Mouse (Mus musculus): ENCODE results near the gene B2m.
"Not testable (repeated sequence)": the region's sequence is repeated elsewhere in the genome, so short reads cannot be mapped to it uniquely, and the experiment has no call there.

The B2m gene

DNA sequence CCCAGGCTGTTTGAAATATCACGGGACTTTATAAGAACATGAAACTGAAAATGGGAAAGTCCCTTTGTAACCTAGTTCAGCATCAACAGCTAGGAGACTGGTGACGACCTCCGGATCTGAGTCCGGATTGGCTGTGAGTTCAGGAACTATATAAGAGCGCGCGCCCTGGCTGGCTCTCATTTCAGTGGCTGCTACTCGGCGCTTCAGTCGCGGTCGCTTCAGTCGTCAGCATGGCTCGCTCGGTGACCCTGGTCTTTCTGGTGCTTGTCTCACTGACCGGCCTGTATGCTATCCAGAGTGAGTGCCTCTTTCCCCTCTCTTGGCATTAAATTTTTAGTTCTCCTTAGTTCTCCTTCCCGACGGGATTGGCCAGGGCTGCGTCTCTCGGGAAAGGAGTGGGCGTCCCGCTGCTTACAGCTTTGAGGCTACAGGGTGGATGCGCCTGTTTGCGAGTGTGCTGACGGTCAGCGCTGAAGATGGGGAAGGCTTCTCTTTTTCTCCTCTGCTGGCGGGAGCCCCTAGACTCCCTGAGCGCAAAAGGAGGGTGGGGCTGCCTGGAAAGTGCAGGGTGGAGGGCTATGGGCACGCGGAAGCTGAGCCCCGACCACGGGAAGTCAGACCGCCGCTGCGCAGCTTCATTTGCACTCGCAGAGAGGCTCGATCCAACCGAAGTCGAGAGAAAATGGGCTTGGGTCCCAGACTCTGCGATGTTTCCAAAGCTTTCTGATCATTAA, at the start of gene B2m:
TSS of gene B2m (plus strand) at position 179 of the 734 bp plus-strand sequence.
- DNase-seq (ENCODE audit: low read depth): peak; percentile 97

DNA sequence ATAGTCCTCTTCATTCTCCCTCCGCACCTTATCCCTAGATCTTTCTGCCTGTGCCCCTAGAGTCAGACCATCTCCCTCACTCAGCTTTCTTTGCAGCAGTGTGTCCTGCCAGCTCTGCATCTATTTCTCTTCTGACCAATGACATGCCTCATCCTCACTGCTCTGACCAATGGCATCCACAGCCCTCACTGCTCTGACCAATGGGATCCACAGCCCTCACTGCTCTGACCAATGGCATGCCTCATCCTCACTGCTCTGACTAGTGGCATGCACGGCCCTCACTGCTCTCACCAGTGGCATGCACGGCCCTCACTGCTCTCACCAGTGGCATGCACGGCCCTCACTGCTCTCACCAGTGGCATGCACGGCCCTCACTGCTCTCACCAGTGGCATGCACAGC, 49.8 kb upstream of the B2m start:
- not testable (repeated sequence) for DNase-seq (ENCODE audit: low read depth)

DNA sequence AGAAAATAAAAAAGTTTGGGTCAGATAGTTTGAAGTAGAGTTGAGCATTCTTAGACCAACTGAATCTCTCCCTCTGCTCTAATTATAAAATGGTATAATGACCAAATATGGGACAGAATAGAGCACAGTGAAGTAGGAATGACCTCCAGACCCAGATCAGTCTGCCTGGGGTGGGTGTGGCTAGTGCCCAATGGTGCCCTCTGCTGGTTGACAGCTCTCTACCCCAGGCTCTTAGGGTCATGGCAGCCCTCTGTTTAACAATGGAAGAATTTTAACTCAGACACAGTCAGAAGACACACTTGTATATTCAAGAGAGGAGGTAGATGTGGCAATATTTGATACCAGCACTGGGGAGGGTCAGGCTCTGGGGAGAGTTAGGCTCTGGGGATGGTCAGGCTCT, 45.4 kb upstream of the B2m start:
- peak; percentile 47 for DNase-seq (ENCODE audit: low read depth)

DNA sequence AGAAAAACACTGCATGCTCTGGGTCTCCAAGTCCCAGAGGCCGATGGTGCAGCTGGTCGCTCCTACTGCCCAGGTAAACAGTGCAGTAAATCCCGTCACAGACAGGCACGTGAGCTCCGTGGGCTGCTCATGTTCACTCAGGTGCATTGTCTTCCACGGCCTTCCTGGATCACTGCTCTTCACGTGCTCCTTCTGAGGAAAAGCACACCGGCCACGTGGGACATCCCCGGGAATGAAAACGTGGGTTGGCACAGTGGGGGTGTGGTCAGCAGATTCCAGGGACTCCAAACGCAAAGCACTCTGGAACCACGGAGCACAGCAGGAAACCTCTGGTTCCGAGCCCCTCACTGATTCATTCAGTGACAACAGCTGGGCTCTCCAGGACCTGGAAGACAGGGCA, 39.4 kb upstream of the B2m start:
- DNase-seq (ENCODE audit: low read depth): no peak

DNA sequence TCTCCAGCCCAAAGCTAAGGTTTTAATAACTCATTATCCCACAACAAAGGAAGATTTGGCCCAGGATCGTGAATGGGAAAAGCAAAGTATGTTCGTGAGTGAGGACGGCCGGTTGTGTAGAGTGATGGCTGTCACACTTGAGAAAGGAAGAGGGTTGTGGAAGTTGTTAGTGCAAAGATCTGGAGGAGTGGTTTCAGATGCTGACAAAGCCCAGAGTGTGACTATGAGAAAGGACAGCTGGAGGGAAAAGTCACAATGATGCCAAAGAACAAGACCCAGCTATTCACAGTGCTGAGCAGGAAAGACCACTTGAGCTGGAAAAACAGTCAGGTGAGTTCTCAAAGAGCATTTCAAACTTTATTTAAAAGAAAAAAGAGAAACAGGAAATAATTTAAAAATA, 37.8 kb upstream of the B2m start:
- DNase-seq (ENCODE audit: low read depth): no peak

DNA sequence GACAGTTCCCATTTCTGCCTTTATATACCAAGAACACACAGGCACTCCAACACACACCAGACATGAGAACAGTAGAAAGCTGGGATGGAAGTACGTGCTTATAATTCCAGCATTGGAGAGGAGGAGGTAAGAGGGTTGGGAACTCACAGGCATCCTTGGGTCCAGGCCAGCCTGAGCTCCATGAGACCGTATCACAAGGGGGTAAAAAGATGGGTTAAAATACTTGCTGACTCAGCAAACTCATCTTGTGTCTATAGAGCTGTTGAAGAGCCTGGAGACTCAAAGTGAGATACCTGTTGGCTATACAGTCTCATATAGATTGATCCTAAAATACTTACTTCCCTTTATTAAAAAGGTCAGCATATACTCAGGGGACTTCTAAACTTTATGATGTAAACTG, 30.6 kb upstream of the B2m start:
- peak; percentile 16 for DNase-seq (ENCODE audit: low read depth)

DNA sequence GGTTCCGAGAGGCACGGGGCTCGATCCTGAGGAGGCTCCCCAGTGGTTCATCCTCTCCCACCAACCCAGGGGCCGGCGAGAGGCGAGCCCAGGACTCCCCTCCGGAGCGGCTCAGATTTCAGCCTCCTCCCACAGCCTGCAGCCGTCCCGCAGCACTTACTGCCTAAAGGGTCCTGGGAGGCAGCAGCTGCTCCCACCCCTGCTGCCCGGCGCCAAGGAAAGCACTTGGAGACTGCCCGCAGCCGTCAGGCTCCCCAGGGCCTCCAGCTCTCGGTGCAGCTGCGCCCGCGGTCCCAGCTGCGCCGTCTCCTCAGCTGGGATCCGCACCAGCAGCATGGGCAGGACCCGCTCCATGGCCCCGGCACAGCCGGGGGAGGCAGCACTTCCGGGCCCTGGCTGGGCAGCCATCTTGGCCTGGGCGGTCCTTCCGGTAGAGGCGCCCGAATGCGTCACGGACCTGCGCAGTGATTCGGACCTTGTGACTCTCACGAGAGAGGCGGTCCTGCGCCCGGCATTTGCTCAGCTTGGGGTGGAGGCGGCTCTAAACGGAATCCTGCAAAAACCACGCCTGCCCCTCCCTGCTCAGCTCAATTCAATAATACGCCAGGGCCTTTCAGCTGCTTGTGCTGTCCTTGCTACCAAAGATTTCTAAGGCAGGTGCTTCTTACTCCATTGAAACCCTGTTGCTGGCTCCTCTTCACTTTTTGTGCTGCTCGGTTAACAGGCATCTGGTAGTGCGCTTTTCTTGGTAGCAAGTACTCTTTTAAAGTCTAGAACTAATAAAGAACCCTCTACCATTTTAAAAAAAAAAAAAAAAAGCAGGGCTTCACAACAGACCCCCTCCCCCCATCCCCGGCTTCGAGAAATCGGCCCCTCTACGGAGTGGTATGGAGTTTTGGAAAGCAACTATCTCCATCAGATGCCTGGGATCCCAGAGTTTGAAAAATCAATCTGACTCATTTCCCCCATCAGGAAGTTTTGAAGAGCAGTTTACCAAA, 29.2 kb upstream of the B2m start, which contains the start of gene Spg11:
TSS of gene Spg11 (minus strand) at position 426 of the 998 bp plus-strand sequence.
- peak; percentile 98 for DNase-seq (ENCODE audit: low read depth)

DNA sequence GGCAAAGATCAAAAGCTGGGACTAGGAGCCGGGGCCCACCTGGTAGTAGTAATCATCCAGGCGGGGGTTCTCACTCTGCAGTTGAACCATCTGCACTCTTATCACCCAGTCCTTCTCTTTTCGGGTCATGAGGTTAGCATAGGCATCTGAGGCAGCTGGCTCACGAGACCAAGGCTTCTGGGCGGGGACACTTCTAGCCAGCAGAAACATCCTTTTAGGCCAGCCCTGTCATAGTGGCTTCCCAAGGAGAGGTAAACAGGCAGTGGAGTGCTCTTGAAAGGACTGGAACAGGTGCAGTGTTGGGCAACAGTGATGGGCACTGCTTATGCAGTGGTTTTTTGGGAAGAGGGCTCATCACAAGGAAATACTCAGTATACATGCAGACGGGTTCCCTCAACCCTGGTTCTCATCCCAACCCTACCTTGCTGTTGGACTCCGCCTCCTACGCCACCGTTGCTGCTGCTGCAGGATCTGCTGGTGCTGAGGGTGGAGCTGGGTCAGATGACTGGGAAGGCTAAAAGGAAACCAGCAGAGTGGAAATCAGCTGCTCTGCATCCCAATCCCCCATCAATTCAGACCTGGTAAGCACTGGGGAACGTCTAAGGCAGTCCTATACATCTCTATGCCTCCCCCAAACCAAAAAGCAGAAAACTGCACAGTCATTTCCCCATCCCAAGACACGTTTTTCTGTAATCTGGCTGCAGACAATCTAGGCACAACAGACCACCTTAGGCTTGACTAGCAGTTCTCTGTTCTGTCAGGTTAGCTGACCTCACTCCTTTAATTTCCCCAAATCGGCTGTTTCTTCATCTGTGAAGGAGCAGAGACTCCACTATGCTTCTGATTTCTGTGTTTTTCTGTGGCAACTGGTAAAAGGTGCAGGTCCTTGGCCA, 21.6 kb upstream of the B2m start:
- no peak for DNase-seq (ENCODE audit: low read depth)

DNA sequence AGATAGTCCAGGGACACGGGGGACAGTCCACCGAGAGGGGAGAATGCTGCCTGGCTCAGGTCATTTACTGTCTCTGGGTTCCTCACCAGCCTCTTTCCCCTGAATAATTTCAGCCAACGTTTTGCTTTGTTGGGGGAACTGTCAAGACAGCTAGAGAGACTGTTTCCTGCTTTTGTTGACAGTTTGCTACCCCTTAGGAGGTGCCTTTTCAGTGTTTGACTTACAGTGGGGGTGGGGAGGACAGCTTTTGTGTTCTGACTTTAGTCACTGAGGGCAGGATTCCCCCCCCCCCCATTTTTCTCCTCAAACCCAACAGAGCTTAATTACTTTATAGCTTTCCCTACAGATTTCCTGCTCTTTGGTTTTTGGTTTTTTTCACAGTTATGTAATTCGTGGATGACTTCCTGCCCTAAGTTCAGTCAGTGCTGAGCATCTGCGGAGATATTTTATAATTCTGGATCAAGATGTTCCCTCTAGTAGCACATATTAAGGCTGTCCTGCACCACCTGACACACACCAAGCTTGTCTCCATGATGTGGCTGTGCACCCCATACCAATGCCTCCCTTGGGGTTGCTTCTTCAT, 20.6 kb upstream of the B2m start:
- no peak for DNase-seq (ENCODE audit: low read depth)

DNA sequence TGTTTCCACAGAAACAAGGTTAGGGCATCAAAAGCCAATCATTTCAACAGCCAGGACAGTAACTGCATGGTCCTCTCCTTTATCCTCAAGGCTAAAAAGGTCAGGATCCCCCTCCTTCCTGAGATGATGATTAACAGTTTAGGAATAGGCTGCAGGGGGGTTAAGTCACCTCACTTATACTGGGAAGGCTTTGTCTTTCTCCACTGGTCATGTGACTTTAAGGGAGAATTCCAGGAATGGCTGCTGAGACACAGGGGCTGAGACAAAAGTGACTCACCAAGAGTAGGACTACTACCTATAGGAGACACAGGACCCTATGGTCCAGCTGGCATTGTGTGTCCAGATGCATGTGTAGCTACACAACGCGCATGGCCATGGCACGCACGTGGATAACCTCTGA, 19.9 kb upstream of the B2m start:
- DNase-seq (ENCODE audit: low read depth): peak; percentile 55

DNA sequence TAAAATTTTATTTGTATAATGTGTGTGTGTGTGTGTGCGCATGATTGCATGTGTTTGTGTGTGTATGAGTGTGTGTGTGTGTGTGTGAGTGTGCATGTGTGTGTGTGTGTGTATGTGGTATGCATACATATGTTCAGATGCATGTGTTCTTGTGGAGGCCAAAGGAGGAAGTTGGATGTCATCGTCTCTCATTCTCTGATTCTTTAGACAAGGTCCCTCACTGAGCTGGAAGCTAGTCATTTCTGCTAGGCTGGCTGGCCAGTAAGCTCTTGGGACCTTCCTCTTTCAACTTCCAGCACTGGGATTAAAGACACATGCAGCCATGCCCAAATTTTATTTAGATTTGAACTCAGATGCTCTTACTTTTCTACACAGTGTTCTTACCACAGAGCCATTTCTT, 15.4 kb upstream of the B2m start:
- DNase-seq (ENCODE audit: low read depth): no peak

DNA sequence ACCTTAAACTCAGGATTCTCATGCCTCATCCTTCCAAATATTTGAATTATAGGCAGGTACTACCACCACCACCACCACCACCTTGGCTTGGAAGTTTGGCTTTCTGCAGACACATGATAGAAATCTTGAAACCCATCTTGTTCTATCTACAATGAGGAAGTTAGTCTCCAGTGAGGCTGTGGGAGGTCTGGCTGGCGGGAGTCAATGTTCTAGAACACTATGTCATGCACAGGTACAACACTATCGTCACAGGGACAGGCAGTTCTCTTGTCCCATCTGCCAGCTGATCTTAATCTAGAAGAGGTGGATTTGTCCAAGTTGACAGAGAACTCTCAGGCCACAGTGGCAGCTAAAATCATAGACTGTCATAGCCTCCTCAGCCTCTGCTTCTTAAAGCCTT, 14.9 kb upstream of the B2m start:
- no peak for DNase-seq (ENCODE audit: low read depth)

DNA sequence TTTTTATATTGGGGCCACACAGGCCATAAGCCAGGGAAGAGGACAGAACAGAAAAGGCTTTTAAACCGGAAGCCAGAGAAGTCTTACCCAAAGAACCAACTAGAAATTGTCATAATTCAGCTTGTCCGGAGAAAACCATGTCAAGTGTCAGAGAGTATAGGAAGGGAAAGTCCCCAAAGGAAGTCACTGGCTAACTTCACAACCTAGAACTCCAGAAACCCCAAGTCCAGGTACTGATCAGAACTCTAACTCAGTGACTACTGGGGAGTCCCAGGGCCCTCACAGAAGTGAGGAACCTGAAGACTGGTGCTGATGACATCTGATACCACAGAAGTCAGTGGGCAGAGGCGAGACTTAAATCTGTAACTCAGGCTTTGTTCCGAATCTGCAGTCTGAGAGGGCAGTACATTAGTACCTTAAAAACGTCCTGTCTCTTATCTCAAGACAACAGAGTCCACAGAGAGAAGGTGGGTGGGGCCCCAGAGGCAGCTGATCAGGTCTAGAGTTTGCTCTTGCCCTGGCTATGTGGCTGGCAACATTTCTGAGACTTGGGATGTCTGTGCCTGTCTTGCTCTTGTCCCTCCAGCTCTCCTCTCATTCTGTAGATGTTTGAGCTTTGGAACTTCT, 9.5 kb upstream of the B2m start:
- DNase-seq (ENCODE audit: low read depth): no peak

DNA sequence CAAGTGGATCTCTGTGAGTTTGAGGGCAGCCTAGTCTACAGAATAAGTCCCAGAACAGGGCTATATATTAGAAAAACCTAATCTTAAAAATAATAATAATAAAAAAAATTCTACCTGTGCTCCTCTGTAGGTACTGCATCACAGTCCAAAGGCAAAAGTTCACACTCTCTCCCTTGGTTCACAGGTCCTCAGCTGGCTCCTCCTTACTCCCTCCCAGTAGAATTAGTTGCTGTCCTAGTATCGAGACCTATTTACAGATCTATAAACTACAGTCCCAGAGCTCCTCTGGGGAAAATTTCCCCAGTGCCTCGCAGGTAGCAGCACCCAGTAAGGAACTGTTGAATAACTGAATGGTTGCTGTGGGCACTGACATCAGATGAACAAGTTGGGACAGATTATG, 6.7 kb upstream of the B2m start:
- DNase-seq (ENCODE audit: low read depth): no peak

DNA sequence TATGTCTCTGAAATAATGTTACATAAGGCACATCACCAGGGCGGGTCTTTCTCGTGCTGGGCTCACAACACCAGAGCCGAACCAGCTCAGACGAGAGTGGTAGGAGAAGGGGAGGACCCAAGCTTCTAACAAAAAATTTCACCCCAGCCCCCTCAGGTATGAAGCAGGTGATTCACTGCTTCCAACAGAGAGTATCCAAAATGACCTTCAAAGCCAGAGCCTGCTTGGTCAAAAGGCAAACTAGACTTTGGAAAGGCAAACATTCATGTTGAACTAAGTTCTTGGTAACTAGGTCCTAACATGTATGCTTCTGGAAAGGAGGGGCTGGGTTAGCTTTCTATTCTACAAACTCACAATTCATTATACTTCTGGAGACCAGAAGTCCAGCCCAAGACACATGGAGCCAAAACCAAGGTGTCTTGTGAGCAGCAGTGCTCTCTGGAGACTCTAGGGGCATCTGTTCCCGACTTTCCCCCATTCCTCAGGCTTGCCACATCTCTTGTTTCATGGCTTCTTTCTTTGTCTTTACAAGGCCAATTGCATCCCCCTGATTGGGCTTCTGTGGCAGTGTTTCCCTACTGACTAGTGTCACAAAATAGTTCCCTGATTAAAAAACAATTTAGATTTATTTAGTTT, 6.0 kb upstream of the B2m start:
- no peak for DNase-seq (ENCODE audit: low read depth)

DNA sequence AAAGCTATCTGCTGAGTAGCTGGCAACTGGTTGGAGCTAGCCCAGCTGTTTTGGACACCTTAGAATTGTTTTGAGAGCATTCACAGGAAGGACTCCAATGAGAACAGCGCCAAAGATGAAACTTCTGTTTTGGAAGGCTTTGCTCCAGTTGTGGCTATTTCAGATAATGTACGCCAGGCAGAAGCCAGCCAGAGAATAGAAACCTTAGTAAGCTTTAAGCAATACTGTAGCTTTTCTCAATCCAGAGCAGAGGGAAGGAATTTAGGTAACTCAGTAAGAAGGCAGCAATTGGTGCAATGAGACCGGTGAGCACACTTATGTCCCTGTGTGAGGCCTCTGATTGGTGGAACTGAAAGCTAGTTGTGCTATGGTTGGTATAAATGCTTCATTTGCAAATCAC, 4.4 kb upstream of the B2m start:
- no peak for DNase-seq (ENCODE audit: low read depth)

DNA sequence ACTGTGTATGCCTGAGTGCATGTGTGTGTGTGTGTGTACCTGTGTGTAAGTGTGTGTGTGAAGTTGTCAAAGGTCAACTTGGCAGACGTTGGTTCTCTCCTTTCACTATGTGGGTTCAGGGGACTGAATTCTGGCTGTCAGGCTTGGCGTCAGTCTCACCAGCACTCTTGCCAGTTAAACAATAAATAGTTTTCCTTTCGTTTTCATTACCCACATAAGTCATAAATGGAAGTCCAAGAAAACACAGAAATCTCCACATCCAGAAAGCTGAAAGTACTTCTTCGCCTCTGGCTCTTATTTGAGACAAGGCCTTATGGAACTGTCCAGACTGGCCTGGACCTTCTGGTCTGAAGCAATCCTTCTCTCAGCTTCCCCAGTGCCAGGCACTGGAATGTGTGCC, 1.7 kb upstream of the B2m start:
- DNase-seq (ENCODE audit: low read depth): no peak

DNA sequence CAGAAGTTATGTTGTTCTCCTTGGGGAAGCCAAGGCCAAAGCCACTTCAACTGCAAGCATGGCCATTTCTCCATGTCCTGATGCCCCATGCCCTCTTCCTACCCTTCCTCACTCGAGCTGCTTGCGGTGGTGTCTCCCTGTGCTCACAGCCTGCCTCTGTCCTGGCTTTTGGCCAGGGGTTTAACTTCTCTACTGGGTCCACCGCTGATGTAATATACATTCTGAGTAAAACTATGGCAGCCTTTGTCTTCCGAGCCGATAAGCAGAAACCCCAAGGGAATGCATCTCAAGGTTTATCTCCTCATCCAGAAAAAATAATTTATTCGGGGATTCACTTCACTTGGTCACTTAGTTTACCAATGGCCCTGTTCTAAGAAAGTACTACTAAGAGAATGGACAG, 799 bp upstream of the B2m start:
- no peak for DNase-seq (ENCODE audit: low read depth)

DNA sequence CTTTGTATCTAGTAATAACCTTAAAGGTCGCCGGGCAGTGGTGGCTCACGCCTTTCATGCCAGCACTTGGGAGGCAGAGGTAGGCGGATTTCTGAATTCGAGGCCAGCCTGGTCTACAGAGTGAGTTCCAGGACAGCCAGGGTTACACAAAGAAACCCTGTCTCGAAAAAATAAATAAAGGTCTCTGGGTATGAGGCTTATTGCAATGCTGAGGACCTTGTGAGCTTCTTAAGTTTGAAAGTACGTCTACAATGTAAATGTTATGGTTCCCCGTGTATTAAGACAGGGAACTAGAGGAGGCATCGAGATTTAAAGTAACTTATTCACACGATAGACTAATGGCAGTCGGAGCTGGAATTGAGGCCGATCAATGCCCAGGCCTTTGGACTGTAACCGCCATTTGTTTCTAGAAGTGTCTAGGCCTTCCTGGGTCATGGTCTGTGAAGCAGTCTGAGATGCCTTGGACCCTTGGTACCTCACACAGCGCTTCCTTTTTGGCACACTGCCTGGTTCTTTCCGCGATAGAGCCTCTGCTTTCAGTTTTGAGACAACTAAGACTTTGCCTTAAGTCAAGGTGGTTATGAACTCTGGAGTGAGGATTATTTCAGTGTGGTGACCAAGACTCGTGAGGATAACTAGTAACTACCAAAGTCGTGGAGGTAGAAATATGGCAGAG, 894 bp downstream of the B2m start:
- peak; percentile 80 for DNase-seq (ENCODE audit: low read depth)

DNA sequence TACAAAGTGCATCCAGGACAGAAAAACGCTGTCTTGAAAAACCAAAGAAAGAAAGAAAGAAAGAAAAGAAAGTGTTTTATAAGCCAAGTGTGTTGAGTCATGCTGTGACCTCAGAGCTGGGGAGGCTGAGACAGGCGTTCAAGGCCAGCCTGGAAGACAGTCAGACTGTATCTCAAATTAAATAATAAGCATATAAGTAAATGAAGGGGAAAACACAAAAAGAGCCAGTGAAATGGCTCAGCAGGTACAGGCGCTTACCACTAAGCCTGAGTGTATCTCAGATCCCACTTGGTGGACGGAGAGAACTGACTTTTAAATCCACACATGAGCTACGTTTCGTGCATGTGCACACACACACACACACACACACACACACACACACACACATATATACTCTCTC, 1.8 kb downstream of the B2m start:
- DNase-seq (ENCODE audit: low read depth): no peak

Measured in NIH3T3 (cell line).